Mouse (Mus musculus) embryonic facial prominence, embryonic 11.5 days (tissue): ENCODE results near the gene Tbc1d30. TPM values are rescaled to one million over a fixed set of nuclear protein-coding genes. Genes with fewer than 3 reads are reported as not detected.
A peak's percentile ranks its signal among the peaks of the same experiment; 100 is the strongest.
"Not testable (repeated sequence)": the region's sequence is repeated elsewhere in the genome, so short reads cannot be mapped to it uniquely, and the experiment has no call there.

Experiments
- ATAC-seq: fragments of 200-750 bp; cut with Nextera tagmentation; replicated peaks from 2 replicates; pipeline ENCODE4 v1.8.0; 2017; ENCODE audit warnings: low read depth; ENCODE audit not compliant: insufficient number of reproducible peaks, low FRiP score, low TSS enrichment
- DNase-seq: peaks from one replicate; pipeline ENCODE4 v3.0.0-alpha.2; 2015; ENCODE audit warnings: low spot score
- H3K27ac ChIP-seq: fragments of 300-500 bp; sonication (generic); replicated peaks from 2 replicates; pipeline ENCODE4 v1.5.1; 2014; ENCODE audit warnings: mild to moderate bottlenecking, low read depth, low read length, control low read depth
- H3K27me3 ChIP-seq: fragments of 300-500 bp; sonication (generic); 2 replicates; pipeline ENCODE4 v1.6.1; 2014; ENCODE audit warnings: mild to moderate bottlenecking, low read length, moderate library complexity, mixed read lengths; ENCODE audit not compliant: control insufficient read depth, insufficient read depth
- H3K36me3 ChIP-seq: fragments of 300-500 bp; sonication (generic); replicated peaks from 2 replicates; pipeline ENCODE4 v1.6.1; 2014; ENCODE audit warnings: low read depth, mild to moderate bottlenecking, low read length, moderate library complexity, mixed read lengths; ENCODE audit not compliant: control insufficient read depth, insufficient read depth
- H3K4me1 ChIP-seq: fragments of 300-500 bp; sonication (generic); 2 replicates; pipeline ENCODE4 v1.6.1; 2014; ENCODE audit warnings: low read length, mixed read lengths; ENCODE audit not compliant: control insufficient read depth, insufficient read depth
- H3K4me2 ChIP-seq: fragments of 300-500 bp; sonication (generic); 2 replicates; pipeline ENCODE4 v1.6.1; 2014; ENCODE audit warnings: low read depth, mild to moderate bottlenecking, control low read depth, low read length, moderate library complexity
- H3K4me3 ChIP-seq: fragments of 300-500 bp; sonication (generic); 2 replicates; pipeline ENCODE4 v1.5.1; 2014; ENCODE audit warnings: low read depth, low read length, control low read depth
- H3K9ac ChIP-seq: fragments of 300-500 bp; sonication (generic); replicated peaks from 2 replicates; pipeline ENCODE4 v1.6.1; 2014; ENCODE audit warnings: mild to moderate bottlenecking, control low read depth, low read length
- H3K9me3 ChIP-seq: fragments of 300-500 bp; sonication (generic); replicated peaks from 2 replicates; pipeline ENCODE4 v1.6.1; 2016; ENCODE audit warnings: mild to moderate bottlenecking, low read length, inconsistent platforms, mixed read lengths; ENCODE audit not compliant: control insufficient read depth
- WGBS: fragments of 180-500 bp; shearing (Covaris S2); extraction: QIAGEN DNeasy Blood & Tissue Kit; methylation state at CpG from one replicate; pipeline ENCODE4 v1.1.7; 2014; 5-methylcytosine and 5-hydroxymethylcytosine counted together
- polyA plus RNA-seq: library from polyadenylated mRNA; unstranded; fragments of >200 nt; fragmentation: Nextera tagmentation; extraction: Ambion mirVana; gene quantifications from 2 replicates; pipeline ENCODE4 v1.2.1, GENCODE M21; 2014

Tbc1d30 gene
- polyA plus RNA-seq, 1 experiment from 2014 or later: 2.7 TPM

DNA sequence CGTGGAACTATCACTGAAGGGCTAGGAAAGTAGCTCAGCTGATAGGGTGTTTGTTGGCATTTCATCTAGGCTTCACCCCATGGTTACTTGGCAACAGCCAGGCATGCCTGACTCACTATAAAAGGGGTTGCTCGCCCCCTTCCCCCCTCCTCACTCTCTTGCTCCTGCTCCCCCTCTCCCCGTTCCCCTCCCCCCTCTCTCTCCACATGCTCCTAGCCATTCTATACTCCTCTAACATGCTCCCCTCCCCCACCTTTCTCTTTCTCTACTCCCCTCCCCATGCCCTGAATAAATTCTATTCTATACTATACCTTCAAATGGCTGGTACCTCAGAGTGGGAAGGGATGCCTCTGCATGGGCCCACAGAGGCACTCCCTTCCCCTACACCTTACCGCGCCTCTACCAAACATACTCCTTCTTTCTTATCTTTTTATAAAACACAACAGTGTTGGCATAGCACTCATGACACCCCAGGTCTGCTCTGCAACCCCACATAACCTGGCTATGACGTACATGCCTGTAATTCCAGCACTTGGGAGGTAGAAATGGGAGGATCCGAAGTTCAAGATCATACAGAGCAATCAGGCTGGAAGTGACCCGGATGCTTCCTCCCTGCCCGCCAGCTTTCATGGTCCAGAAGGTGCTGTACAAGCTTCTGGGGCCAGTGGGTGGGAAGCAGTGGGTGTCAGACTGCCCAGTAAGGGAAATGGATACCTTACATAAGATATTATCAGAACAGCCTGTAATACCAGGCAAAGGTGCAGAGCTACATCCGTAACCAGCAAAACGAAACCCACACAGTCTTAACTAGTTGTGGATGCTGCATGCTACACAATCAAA, 10.1 kb downstream of the Tbc1d30 start:
- Histone ChIP-seq H3K27ac (no peak overlapping the region), H3K4me1 (no peaks in the 10 kb centered on the region), H3K36me3 (no peaks in the 10 kb centered on the region), H3K27me3 (no peaks in the 10 kb centered on the region), H3K4me2 (no peak overlapping the region), H3K9ac (no peak overlapping the region), H3K4me3 (no peak overlapping the region), H3K9me3 (no peaks in the 10 kb centered on the region)
- peak; percentile 30 for DNase-seq
- ATAC-seq: peak; percentile 48
- WGBS: 67% methylated on average over 11 of the region's 11 CpGs

DNA sequence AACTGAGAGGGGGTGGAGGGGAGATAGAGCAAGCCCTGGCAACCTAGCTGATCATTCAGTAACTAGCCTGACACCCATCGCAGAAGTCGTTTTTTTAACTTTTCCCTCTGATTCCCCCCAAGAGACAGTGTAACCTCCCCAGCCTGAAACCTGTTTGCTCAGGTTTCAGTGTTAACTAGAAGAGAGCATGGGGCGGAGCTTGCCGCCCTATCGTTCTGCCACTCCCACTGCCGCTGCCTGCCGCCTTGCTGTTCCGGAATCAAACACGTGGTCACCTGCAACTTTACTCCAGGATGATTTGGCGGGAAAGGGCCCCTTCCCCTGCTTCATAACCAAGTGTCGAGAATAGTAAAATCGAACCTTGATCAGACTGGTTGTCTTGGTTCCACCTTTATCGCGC, 14.5 kb downstream of the Tbc1d30 start:
- H3K27me3 ChIP-seq, H3K4me3 ChIP-seq, ATAC-seq, H3K27ac ChIP-seq, H3K9me3 ChIP-seq, DNase-seq, H3K4me2 ChIP-seq, H3K9ac ChIP-seq, H3K36me3 ChIP-seq, H3K4me1 ChIP-seq: not testable (repeated sequence)
- 64% methylated on average over 14 of the region's 14 CpGs for WGBS

DNA sequence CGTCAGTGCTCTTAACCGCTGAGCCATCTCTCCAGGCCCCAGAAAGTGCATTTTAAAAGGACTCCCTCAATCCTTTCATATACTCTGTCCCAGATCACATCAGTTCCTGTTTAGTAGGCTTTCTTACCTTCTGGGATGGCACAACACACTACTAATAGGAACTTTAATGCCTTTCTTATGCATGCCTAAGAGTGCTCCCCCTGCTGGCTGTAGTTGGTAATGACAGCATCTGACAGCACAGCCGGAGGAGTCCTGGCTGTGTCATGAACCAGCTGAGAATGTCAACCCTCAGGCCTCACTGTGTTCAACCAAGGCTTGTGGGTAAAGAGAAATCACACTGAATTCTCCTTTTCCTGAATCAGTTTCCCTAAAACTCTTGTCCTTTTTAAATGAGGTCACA, 16.5 kb downstream of the Tbc1d30 start:
- Histone ChIP-seq H3K27ac (no peak overlapping the region), H3K9ac (no peak overlapping the region), H3K4me2 (no peak overlapping the region), H3K4me1 (no peaks in the 10 kb centered on the region), H3K4me3 (no peak overlapping the region), H3K27me3 (no peaks in the 10 kb centered on the region), H3K36me3 (no peaks in the 10 kb centered on the region), H3K9me3 (no peaks in the 10 kb centered on the region)
- WGBS: 78% methylated on average over 3 of the region's 3 CpGs
- no peak for ATAC-seq
- peak; percentile 64 for DNase-seq

DNA sequence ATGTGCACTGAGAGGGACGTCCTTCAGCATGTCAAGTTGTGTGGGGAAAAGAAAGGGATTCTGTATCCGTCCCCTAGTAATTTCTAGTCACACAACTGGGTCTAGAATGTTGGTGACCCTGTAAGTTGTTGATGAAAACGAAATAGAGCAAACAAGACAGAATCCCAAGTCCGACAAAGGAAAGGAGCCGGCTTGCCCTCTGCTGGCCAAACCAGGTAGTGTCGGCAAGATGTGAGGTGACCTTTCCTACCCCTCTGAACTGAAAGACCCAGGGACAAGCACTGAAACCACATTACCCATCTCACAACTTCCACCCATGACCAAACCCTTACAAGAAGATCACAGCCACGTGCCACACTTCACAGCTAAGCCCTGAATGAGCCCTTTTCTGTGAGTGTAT, 20.1 kb downstream of the Tbc1d30 start:
- H3K27me3 ChIP-seq: no peaks in the 10 kb centered on the region
- H3K36me3 ChIP-seq: no peaks in the 10 kb centered on the region
- no peak overlapping the region for H3K27ac ChIP-seq
- H3K4me1 ChIP-seq: no peaks in the 10 kb centered on the region
- peak; percentile 71 for DNase-seq
- 18% methylated on average over 7 of the region's 7 CpGs for WGBS
- H3K4me2 ChIP-seq: no peak overlapping the region
- H3K4me3 ChIP-seq: no peak overlapping the region
- ATAC-seq: no peak
- H3K9me3 ChIP-seq: no peaks in the 10 kb centered on the region
- H3K9ac ChIP-seq: no peak overlapping the region

DNA sequence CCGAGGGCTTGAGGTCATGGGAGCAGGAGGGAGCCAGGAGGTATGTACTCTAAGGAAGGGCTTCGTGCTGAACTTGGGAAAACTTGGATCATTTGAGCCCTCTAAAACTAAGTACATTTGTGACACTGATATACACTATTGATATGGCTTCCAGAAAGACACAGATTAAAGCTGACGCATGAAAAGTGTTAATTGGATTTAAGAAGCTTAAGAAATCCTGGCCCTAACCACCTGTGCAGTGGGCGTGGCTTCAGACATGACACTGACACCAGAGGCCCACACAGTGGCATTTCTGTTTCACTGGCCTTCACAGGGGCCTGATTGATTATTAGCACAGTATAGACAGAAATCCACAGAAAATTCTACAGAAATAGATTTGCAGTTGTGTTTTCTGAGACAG, 21.5 kb downstream of the Tbc1d30 start:
- Histone ChIP-seq H3K27me3 (no peaks in the 10 kb centered on the region), H3K9me3 (no peaks in the 10 kb centered on the region), H3K36me3 (no peaks in the 10 kb centered on the region), H3K4me1 (no peaks in the 10 kb centered on the region), H3K4me3 (no peak overlapping the region), H3K9ac (no peak overlapping the region), H3K4me2 (no peak overlapping the region), H3K27ac (no peak overlapping the region)
- DNase-seq (no peak), ATAC-seq (no peak)
- 79% methylated on average over 4 of the region's 4 CpGs for WGBS

DNA sequence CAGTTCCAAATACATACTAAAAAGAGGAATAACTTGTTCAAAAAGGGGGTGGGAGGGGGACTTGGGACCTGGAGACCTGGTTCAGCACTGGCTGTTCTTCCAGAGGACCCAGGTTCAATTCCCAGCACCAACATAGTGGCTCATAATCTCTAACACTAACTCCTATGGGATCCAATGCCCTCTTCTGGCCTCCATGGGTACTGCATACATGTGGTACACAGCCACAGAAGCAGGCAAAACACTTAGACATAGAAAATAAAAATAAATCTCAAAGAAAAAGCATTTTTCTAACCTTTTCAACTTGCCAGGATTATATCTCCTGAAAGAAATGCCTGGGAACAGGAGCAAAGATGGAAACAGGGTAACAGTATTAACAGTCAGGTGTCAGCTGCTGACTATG, 24.9 kb downstream of the Tbc1d30 start:
- no peak overlapping the region for H3K4me2 ChIP-seq
- no peak overlapping the region for H3K27ac ChIP-seq
- no peaks in the 10 kb centered on the region for H3K27me3 ChIP-seq
- H3K9ac ChIP-seq: no peak overlapping the region
- no peaks in the 10 kb centered on the region for H3K36me3 ChIP-seq
- ATAC-seq (no peak), DNase-seq (no peak)
- H3K9me3 ChIP-seq: no peaks in the 10 kb centered on the region
- no peak overlapping the region for H3K4me3 ChIP-seq
- no peaks in the 10 kb centered on the region for H3K4me1 ChIP-seq

DNA sequence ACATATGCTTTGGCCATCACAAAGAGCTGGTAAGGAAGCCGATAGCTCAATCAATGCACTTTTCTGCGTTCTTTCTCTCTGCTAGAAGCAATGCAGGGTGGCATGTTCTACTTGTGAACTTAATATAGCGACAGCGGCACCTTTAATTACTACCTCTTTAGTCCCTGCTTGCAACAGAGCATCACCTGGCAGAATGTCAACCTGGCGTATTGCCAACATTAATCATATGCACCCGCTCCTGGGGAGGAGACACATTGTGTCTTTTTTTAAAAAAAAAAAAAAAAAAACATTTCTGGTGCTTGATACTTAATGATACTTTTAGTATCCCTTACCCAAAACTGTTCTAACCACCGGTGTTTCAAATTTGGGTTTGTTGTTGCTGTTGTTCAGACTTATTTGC, 27.6 kb downstream of the Tbc1d30 start:
- Histone ChIP-seq H3K36me3 (no peaks in the 10 kb centered on the region), H3K4me3 (no peak overlapping the region), H3K4me1 (no peaks in the 10 kb centered on the region), H3K9me3 (no peaks in the 10 kb centered on the region), H3K4me2 (no peak overlapping the region), H3K27me3 (no peaks in the 10 kb centered on the region), H3K27ac (no peak overlapping the region), H3K9ac (no peak overlapping the region)
- WGBS: 88% methylated on average over 7 of the region's 7 CpGs
- no peak for ATAC-seq
- DNase-seq: no peak

DNA sequence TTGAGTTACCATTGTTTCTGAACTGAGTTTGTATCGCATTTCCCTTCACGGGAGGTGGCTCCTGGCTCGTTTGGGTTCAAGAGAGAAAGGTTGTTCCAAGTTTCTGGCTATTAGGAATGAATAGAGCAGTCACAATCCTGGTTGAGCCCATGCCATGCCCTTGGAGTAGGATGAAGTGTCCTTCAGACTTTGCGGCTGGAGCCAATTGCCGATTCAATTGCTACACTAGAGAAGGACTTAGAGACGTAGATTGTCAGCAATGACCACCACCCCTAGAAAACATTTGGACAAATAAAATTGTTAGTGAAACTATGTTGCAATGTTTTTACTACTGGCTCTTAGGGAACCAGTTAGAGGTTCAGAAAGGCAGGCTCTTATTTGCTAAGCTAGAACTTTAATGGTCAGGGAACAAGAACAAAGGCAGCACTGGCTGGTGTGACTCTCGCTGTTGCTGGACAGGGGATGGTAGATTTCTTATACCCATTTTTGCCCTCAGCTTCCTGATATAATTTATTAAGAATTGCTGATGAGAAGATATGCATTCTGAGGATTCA, 32.6 kb downstream of the Tbc1d30 start:
- no peak for ATAC-seq
- WGBS: 77% methylated on average over 7 of the region's 7 CpGs

More for the DNA sequence above, 32.6 kb downstream of the Tbc1d30 start:
- no peak for DNase-seq
- peaks cover 3% of the 10 kb centered on the region; the same call in 1 of the 2 replicates for H3K27me3 ChIP-seq
- H3K4me1 ChIP-seq: no peaks in the 10 kb centered on the region
- H3K9me3 ChIP-seq: no peaks in the 10 kb centered on the region
- no peak overlapping the region for H3K9ac ChIP-seq
- H3K4me3 ChIP-seq: no peak overlapping the region
- no peak overlapping the region for H3K27ac ChIP-seq
- no peak overlapping the region for H3K4me2 ChIP-seq
- H3K36me3 ChIP-seq: no peaks in the 10 kb centered on the region
